Mouse (Mus musculus): ENCODE results near the gene Olfr20.
"Not testable (repeated sequence)": the region's sequence is repeated elsewhere in the genome, so short reads cannot be mapped to it uniquely, and the experiment has no call there.

GRCm38 (mm10) chr11:73321064-73321463 lies 29.5 kb upstream of the Olfr20 start:
- not testable (repeated sequence) for TF ChIP-seq CTCF (conservative IDR thresholded peaks at IDR 0.05 in 1 of 2, IDR thresholded peaks at IDR 0.05 in 1 of 2; ENCODE audit: low read depth in 2 of 2, low read length in 2 of 2); EP300 (IDR thresholded peaks at IDR 0.05; ENCODE audit: low read length); POLR2A (IDR thresholded peaks at IDR 0.05; ENCODE audit: low read depth, low read length); BHLHE40 (IDR thresholded peaks at IDR 0.05; ENCODE audit: low read depth, low read length); JUN (IDR thresholded peaks at IDR 0.05; ENCODE audit: insufficient read depth, low read depth, low read length); ZNF384 (IDR thresholded peaks at IDR 0.05; ENCODE audit: low read depth, low read length); ZC3H11A (IDR thresholded peaks at IDR 0.05; ENCODE audit: low read depth, low read length); SIN3A (IDR thresholded peaks at IDR 0.05; ENCODE audit: low read length); USF1 (IDR thresholded peaks at IDR 0.05; ENCODE audit: low read depth, low read length); GABPA (IDR thresholded peaks at IDR 0.05; ENCODE audit: insufficient replicate concordance, low read depth, low read length); ELF1 (IDR thresholded peaks at IDR 0.05; ENCODE audit: low read depth, low read length); ZKSCAN1 (IDR thresholded peaks at IDR 0.05; ENCODE audit: borderline replicate concordance, low read depth, low read length); MEF2A (IDR thresholded peaks at IDR 0.05; ENCODE audit: borderline replicate concordance, low read depth, low read length); MXI1 (IDR thresholded peaks at IDR 0.05; ENCODE audit: low read depth, low read length)

All from CH12.LX (cell line).